Mouse (Mus musculus) liver, embryonic 14.5 days (tissue): ENCODE data around the gene Hist1h2bj. TPM values are rescaled to one million over a fixed set of nuclear protein-coding genes. Genes with fewer than 3 reads are reported as not detected.

Source experiments
- ATAC-seq: fragments of 200-750 bp; cut with Nextera tagmentation; 2 replicates; pipeline ENCODE4 v1.8.0; 2017; ENCODE audit warnings: moderate number of reproducible peaks, mild to moderate bottlenecking, moderate library complexity; ENCODE audit not compliant: insufficient read depth
- DNase-seq, 3 experiments: peaks; one replicate each; pipeline ENCODE4 v3.0.0-alpha.2; 2012 to 2013; ENCODE audit warnings: low read depth in 3 of 3, low spot score in 3 of 3
- H3K27ac ChIP-seq: fragments of 300-500 bp; sonication (generic); 2 replicates; pipeline ENCODE4 v1.5.1; 2014; ENCODE audit warnings: moderate library complexity, mild to moderate bottlenecking, control low read depth, inconsistent platforms
- H3K27me3 ChIP-seq: fragments of 300-500 bp; sonication (generic); 2 replicates; pipeline ENCODE4 v1.6.1; 2014; ENCODE audit warnings: mild to moderate bottlenecking, low read length, moderate library complexity; ENCODE audit not compliant: control insufficient read depth, insufficient read depth
- H3K36me3 ChIP-seq: fragments of 300-500 bp; sonication (generic); replicated peaks from 2 replicates; pipeline ENCODE4 v1.6.1; 2014; ENCODE audit warnings: low read depth; ENCODE audit not compliant: control insufficient read depth, insufficient read depth
- H3K4me1 ChIP-seq, 2 experiments: fragments of 200-500 bp in 1 of 2; fragments of 300-500 bp in 1 of 2; sonication (generic) in 1 of 2; replicated peaks; 2 replicates each; pipeline ENCODE4 v1.6.1; 2012 to 2014; ENCODE audit warnings: antibody characterized with exemption in 1 of 2, inconsistent platforms in 1 of 2, low read length in 1 of 2; ENCODE audit not compliant: control insufficient read depth in 2 of 2, insufficient read depth in 2 of 2
- H3K4me2 ChIP-seq: fragments of 300-500 bp; sonication (generic); 2 replicates; pipeline ENCODE4 v1.6.1; 2014; ENCODE audit warnings: low read depth, mild to moderate bottlenecking, control low read depth, moderate library complexity
- H3K4me3 ChIP-seq, 2 experiments: fragments of 200-500 bp in 1 of 2; fragments of 300-500 bp in 1 of 2; sonication (generic) in 1 of 2; 2 replicates each; pipeline ENCODE4 v1.5.1; 2012 to 2014; ENCODE audit warnings: low read depth in 2 of 2, low read length in 2 of 2, mild to moderate bottlenecking in 2 of 2, control low read depth in 1 of 2, inconsistent platforms in 1 of 2, moderate library complexity in 1 of 2; ENCODE audit not compliant: insufficient read depth in 1 of 2
- H3K9ac ChIP-seq: fragments of 300-500 bp; sonication (generic); replicated peaks from 2 replicates; pipeline ENCODE4 v1.6.1; 2014; ENCODE audit warnings: mild to moderate bottlenecking, control low read depth, moderate library complexity
- H3K9me3 ChIP-seq: fragments of 300-500 bp; sonication (generic); 2 replicates; pipeline ENCODE4 v1.6.1; 2016; ENCODE audit warnings: low read length, mixed read lengths; ENCODE audit not compliant: control insufficient read depth
- CTCF ChIP-seq: IDR thresholded peaks from 2 replicates; pipeline ENCODE4 v1.5.1; 2016; ENCODE audit warnings: antibody characterized with exemption, low read depth, control low read depth
- EP300 ChIP-seq: IDR thresholded peaks from 2 replicates; pipeline ENCODE4 v1.6.1; 2016; ENCODE audit warnings: antibody characterized with exemption, low read depth
- WGBS: fragments of 180-500 bp; shearing (Covaris S2); extraction: QIAGEN DNeasy Blood & Tissue Kit; methylation state at CpG from one replicate; pipeline ENCODE4 v1.1.7; 2014; ENCODE audit not compliant: insufficient replicate concordance; 5-methylcytosine and 5-hydroxymethylcytosine counted together
- polyA plus RNA-seq, 2 experiments: library from polyadenylated mRNA; depleted of rRNA in 1 of 2; stranded (reverse) in 1 of 2; unstranded in 1 of 2; fragments of >200 nt; fragmentation: Nextera tagmentation in 1 of 2; extraction: Ambion mirVana in 1 of 2; gene quantifications; 2 replicates each; pipeline versions ENCODE4 v1.2.1 to v1.2.3; 2012 to 2014

Gene Hist1h2bj
- polyA plus RNA-seq, 2 experiments: 12.4 to 21.4 TPM

DNA sequence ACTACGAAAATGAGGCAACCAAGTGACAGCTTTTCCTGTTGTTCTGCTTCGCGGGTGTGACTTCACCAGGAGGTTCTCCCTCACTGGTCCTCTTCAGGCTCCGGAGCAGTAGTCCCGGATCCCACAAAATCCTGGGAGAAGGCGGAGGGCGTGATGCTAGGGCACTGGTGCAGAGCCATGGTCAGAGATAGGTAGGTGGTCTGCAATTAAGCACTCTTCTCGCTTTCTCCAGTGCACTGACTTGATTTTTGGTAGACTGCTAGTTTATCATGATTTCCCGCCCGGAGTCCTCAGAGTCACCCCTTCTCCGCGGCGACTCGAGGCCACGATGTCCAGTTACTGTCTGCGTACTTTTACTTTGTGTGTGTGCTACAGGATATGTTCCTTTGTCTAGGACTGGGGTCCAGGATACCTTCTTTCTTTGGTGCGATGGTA is 28.6 kb upstream of the Hist1h2bj start:
- no peaks in the 10 kb centered on the region for H3K9me3 ChIP-seq
- H3K4me1 ChIP-seq: peaks cover under 1 to 16% of the 10 kb centered on the region in 2 experiments
- TF ChIP-seq CTCF (no peak), EP300 (no peak)
- peaks cover 43% of the 10 kb centered on the region for H3K27me3 ChIP-seq
- H3K4me2 ChIP-seq: peak overlapping the region; percentile 62
- peak overlapping the region; percentile 29 to 35; a peak in 3 of 4 replicates for H3K4me3 ChIP-seq
- H3K36me3 ChIP-seq: no peaks in the 10 kb centered on the region
- 9% methylated on average over 17 of the region's 17 CpGs for WGBS
- H3K27ac ChIP-seq: no peak overlapping the region
- no peak for ATAC-seq
- no peak overlapping the region for H3K9ac ChIP-seq
- DNase-seq: no peak

DNA sequence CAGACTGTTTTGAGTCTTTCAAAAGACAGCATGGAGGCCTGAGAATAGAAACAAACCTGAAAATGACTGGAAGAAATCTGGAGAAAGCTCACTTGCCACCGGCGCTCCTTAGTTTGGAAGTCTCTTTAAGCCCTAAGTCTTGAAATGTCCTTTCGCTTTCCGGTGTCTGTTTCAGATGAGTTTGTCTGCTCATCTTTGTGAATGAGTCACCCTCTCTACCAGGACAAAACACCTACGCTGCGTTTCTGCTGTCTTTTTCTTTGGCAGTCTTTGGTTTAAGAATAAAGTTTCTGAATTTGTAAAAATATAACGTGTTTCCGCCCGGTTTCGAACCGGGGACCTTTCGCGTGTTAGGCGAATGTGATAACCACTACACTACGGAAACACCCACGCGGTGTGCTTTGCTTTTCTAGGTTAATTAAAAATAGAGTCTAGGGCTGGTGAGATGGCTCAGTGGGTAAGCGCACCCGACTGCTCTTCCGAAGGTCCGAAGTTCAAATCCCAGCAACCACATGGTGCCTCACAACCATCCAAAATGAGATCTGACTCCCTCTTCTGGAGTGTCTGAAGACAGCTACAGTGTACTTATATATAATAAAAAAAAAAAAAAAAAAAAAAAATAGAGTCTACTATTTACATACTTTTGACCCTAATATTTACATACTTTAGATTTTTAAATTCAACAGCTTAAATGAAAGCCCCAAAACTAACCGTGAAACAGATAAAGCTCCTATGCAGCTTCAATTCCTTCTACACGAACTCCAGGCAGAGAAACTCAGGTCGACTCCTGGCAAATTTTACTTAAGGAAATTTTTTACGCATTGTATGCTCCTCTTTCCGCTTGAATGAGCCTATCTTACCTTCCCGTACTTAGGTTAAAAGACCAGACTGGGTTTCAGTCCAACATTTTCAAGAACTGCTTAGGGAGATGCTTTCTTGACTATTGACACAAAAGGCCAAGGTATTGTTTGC is 27.2 kb upstream of the Hist1h2bj start:
- peak in 2 of 3 experiments; percentile 77 to 82 for DNase-seq
- peak overlapping the region; percentile 31 to 44 for H3K4me3 ChIP-seq
- H3K4me2 ChIP-seq: peak overlapping the region; percentile 62
- no peaks in the 10 kb centered on the region for H3K36me3 ChIP-seq
- TF ChIP-seq CTCF (peak; percentile 22), EP300 (no peak)
- WGBS: 11% methylated on average over 27 of the region's 27 CpGs
- H3K9me3 ChIP-seq: no peaks in the 10 kb centered on the region
- ATAC-seq: peak; percentile 83
- H3K27ac ChIP-seq: no peak overlapping the region
- H3K9ac ChIP-seq: no peak overlapping the region
- H3K27me3 ChIP-seq: peaks cover 31% of the 10 kb centered on the region
- H3K4me1 ChIP-seq: peaks cover 2 to 22% of the 10 kb centered on the region in 2 experiments

DNA sequence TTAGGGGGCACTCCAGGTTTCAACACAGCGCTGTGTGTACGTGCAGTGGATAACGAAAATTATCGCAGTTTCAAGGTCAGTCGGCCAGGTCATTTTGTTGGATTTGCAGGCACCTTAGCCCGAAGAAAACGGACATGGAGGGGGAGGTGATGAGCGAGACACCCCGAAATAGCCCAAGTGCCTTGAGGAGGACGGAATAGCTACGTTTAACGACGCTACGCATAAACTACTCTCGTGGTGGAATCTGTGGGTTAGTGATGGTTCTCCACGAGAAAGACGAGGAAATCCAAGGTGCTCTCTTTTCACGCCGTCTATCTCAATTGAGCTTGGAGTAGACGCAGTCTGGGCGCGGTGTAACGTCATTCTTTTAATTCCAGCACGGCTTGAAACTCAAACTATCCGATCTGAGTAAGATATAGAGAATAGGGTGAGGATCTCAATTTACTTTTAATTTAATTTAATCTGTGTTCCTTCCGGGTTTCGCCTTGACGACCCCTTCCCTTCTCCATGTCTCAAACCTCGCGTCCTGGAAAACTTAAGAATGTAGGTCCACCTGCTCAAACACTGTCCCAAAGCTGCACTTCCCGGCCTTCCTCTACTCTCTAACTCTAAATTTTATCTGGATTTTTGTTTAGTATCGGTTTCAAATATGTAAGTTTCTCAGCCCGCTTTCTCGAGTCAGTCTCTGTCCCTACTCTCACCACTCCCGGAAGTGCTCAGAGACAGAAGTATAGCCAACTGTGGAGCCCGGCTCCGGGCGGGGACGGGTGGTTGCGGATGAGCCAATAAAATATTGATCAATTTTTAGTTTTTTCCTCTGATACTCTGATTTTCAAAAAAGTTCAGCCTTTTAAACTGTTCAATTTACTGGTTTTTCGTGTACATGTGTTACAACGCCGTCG is 22.8 kb upstream of the Hist1h2bj start:
- ATAC-seq: peak; percentile 68
- WGBS: under 1% methylated on average over 44 of the region's 44 CpGs

DNA sequence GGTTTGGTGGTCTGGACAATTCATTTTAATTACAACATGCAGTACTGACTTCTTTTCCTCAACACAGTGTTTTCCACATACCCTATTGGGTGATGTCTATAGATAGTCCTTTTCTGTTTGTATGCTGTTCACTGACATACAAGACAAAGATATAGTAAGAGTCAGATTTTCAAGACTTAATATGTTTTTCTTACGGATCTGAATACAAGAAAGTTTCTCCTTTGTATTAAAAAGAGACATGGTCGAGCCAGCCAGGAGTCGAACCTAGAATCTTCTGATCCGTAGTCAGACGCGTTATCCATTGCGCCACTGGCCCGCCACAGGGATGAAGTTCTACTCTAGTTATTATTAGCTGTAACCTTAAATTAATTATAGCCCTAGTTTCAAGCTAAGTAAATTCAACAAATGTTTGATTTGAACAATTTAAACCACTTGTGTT is 22.1 kb upstream of the Hist1h2bj start:
- Histone ChIP-seq H3K9me3 (no peaks in the 10 kb centered on the region), H3K4me3 (peak overlapping the region; percentile 57 to 93), H3K27ac (peak overlapping the region; percentile 78), H3K9ac (peak overlapping the region; percentile 87), H3K27me3 (no peaks in the 10 kb centered on the region), H3K4me1 (peaks cover 5 to 13% of the 10 kb centered on the region in 2 experiments; a peak in 2 of 4 replicates), H3K36me3 (no peaks in the 10 kb centered on the region), H3K4me2 (peak overlapping the region; percentile 94)
- DNase-seq: peak; percentile 63 to 73 (median 64)
- under 1% methylated on average over 8 of the region's 8 CpGs for whole genome bisulfite sequencing
- peak; percentile 80 for ATAC-seq
- 0 out of 2 replicates have a peak, but pooled peaks have one; percentile 41 for TF ChIP-seq EP300
- TF ChIP-seq CTCF: no peak

More for the DNA sequence above, 22.8 kb upstream of the Hist1h2bj start:
- peaks cover 2 to 16% of the 10 kb centered on the region in 2 experiments for H3K4me1 ChIP-seq
- peak overlapping the region; percentile 57 to 92 for H3K4me3 ChIP-seq
- TF ChIP-seq CTCF (no peak), EP300 (no peak)
- no peak for DNase-seq
- peak overlapping the region; percentile 94 for H3K4me2 ChIP-seq
- H3K9me3 ChIP-seq: no peaks in the 10 kb centered on the region
- H3K27me3 ChIP-seq: no peaks in the 10 kb centered on the region; the same call in 1 of the 2 replicates
- peak overlapping the region; percentile 87 for H3K9ac ChIP-seq
- peak overlapping the region; percentile 78 for H3K27ac ChIP-seq
- no peaks in the 10 kb centered on the region for H3K36me3 ChIP-seq
